Mouse (Mus musculus): Measurements from ENCODE around the gene Nkd2.

DNA sequence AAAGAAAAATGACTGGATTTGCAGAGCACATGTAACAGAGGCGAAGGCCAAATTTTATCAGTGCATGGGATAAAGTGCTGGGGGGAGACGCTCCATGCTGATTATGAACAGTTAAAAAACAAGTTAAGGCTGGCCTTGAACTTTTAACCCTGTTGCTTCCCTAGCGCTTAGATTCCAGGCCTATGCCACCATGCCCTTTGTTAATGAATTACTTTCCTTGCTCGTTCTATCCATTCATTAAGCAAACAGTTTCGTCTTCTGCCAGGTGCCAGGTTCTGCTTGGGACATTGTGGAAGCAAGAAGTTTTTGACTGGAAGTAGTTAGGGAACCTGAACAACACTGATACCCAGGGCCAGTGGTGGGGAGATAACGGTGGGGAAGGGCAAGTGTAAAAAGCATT, 23.7 kb downstream of the Nkd2 start:
- no peak for TF ChIP-seq TBP (conservative IDR thresholded peaks at IDR 0.05; ENCODE audit: low read depth, low read length)
- TF ChIP-seq EP300 (IDR thresholded peaks at IDR 0.05; ENCODE audit: low read length) = no peak
- TF ChIP-seq JUND (conservative IDR thresholded peaks at IDR 0.05; ENCODE audit: low read depth, low read length) = no peak
- TF ChIP-seq MEF2A (IDR thresholded peaks at IDR 0.05; ENCODE audit: borderline replicate concordance, low read depth, low read length) = no peak
- TF ChIP-seq E2F4 (IDR thresholded peaks at IDR 0.05; ENCODE audit: insufficient replicate concordance, low read depth, low read length) = no peak
